Mouse (Mus musculus) G1E (cell line): ENCODE results near the gene Trmt1.

Experiments
- CTCF ChIP-seq: IDR thresholded peaks from 2 replicates; pipeline ENCODE4 v1.5.1; 2012; ENCODE audit warnings: low read depth, low read length, inconsistent platforms, mixed read lengths
- GATA1 ChIP-seq: IDR thresholded peaks from 2 replicates; pipeline ENCODE4 v1.6.1; 2012; ENCODE audit warnings: borderline replicate concordance, low read length, inconsistent platforms, mixed read lengths
- GATA2 ChIP-seq: IDR thresholded peaks from 2 replicates; pipeline ENCODE4 v1.6.1; 2012; ENCODE audit warnings: low read depth, low read length, inconsistent platforms, borderline replicate concordance
- TAL1 ChIP-seq: conservative IDR thresholded peaks from 2 replicates; pipeline ENCODE4 v1.6.1; 2012; ENCODE audit warnings: low read depth, low read length, inconsistent platforms, mixed read lengths

GRCm38 (mm10) chr8:84700941-84701911 lies 15.1 kb downstream of the Trmt1 start, which contains the start of gene Lyl1:
- TF ChIP-seq CTCF: no peak
- TF ChIP-seq GATA1: no peak
- TF ChIP-seq TAL1: peak; percentile 99
- TF ChIP-seq GATA2: no peak
